Mouse (Mus musculus) thymus, postnatal 4 days (tissue): ENCODE data around the gene Zfp13.
"Not testable (repeated sequence)": the region's sequence is repeated elsewhere in the genome, so short reads cannot be mapped to it uniquely, and the experiment has no call there.

ENCODE experiments used
- DNase-seq: peaks from one replicate; pipeline ENCODE4 v3.0.0; 2021

Zfp13 gene

GRCm38 (mm10) chr17:23598582-23599552 is at the start of gene Zfp13:
TSS of gene Zfp13 (minus strand) at chr17:23599487.
- peak; percentile 89 for DNase-seq

GRCm38 (mm10) chr17:23645894-23646293 is 46.6 kb upstream of the Zfp13 start:
- DNase-seq, result no peak

GRCm38 (mm10) chr17:23644613-23645495 is 45.6 kb upstream of the Zfp13 start, which contains the start of gene Mmp25:
TSS of gene Mmp25 (minus strand) at chr17:23645277.
- no peak for DNase-seq

- DNase-seq, result no peak
Observed at GRCm38 (mm10) chr17:23631241-23631640, 32.0 kb upstream of the Zfp13 start.

DNA sequence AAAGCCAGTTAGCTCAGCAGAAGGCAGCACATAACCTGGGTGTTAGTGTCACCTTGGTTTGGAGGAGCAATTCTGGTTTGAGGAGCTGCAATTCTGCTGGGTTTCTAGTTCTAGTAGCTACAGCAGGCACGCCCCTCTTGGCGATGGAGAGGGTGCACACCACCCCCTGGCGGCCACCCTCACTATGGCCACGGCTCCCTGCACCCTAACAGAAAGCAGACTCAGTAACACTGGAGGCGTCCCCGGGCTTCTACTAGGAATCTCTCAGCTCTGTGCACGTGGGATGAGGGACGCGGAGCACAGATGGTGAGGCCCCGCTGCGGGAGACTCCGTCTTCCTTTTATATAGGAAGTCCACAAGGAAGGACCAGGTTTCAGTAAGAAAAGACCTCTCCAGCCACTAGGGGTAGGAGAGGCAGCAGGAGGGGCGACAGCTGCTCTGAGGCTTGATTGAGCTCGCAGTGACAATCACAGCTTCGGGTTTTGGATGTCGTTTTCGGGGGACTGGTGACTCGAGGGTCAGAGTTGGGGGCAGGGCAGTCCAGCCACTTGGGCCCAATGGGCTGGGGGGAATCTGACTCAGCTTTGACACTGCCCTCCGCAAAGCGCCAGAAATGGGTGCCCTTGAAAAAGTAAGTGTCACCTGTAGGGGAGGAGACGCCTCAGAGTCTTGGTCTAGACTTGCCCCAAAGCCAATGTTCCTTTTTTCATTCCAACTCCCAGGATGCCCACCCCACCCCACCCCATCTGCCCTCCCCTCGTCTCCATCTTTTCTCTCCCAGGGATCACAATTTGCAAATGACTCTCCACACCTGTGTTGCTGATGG is 31.1 kb upstream of the Zfp13 start:
- DNase-seq, result peak; percentile 93

DNA sequence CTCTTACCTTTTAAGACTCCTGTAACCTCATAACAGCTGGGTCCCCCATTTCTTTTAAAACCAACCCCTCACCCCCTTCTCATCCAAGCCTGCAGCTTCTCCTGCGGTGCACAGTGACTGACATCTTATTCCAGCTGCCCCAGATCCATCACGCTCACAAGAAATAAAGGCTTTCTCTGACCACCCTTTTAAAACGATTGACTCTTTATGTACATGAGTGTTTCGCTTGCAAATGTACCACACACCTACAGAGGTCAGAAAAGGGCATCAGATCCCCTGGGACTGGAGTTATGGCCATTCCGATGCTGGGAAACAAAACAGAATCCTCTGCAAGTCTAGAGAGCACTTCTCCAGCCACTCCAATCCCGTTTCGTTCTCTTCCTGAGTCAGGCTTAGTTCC is 28.5 kb upstream of the Zfp13 start:
- DNase-seq, result no peak

GRCm38 (mm10) chr17:23620351-23620750 is 21.1 kb upstream of the Zfp13 start:
- DNase-seq, result no peak

- DNase-seq, result peak; percentile 31
Observed at GRCm38 (mm10) chr17:23617087-23617486, 17.8 kb upstream of the Zfp13 start.

DNA sequence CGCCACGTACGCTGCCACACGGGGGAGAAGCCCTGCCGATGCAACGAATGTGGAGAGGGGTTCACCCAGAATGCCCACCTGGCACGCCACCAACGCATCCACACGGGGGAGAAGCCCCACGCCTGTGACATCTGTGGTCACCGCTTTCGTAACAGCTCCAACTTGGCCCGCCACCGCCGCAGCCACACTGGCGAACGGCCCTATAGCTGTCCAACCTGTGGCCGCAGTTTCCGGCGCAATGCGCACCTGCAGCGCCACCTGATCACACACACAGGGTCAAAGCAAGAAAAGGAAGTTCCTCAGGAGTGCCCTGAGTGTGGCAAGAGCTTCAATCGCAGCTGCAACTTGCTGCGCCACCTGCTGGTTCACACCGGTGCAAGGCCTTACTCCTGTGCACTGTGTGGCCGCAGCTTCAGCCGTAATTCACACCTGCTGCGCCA is 11.1 kb upstream of the Zfp13 start:
- peak; percentile 93 for DNase-seq

GRCm38 (mm10) chr17:23609612-23610011 is 10.3 kb upstream of the Zfp13 start:
- no peak for DNase-seq

DNA sequence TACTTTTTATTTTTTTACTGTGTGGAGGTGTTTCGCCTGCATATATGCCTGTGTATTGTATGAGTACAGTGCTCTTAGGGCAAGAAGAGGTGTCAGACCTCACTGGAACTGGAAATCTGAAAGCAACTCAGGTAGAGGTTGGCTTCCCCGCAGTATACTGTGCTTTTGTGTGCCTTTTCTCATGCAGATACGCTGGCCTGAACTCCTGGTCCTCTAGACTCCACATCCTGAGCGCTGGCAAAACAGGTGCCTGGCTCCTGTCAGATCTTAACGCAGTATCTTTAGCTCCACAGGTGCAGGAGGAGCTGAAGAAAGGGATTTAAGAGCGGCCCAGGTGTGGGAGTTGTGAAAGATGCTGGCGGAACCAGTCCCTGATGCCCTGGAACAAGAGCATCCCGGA is 5.9 kb upstream of the Zfp13 start:
- no peak for DNase-seq

GRCm38 (mm10) chr17:23604394-23604793 is 5.1 kb upstream of the Zfp13 start:
- DNase-seq, result no peak

GRCm38 (mm10) chr17:23603542-23603941 is 4.3 kb upstream of the Zfp13 start:
- peak; percentile 57 for DNase-seq

DNA sequence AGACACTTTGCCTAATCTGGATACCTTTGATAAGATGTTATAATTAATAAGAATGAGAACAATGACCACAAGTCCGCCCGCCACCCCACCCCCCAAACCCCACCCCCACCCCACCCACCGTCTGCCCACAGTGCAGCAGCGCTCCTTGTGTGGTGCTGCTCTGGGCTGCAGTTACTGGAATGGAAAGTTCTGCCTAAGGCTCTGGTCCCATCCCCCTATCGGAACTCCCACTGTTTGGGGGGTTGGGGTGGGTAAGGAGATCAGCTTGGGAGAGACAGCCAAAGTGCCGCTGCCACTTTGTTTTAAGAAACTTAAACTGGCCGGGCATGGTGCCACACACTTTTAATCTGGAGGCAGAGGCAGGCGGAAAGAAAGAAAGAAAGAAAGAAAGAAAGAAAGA is 3.8 kb upstream of the Zfp13 start:
- no peak for DNase-seq

DNA sequence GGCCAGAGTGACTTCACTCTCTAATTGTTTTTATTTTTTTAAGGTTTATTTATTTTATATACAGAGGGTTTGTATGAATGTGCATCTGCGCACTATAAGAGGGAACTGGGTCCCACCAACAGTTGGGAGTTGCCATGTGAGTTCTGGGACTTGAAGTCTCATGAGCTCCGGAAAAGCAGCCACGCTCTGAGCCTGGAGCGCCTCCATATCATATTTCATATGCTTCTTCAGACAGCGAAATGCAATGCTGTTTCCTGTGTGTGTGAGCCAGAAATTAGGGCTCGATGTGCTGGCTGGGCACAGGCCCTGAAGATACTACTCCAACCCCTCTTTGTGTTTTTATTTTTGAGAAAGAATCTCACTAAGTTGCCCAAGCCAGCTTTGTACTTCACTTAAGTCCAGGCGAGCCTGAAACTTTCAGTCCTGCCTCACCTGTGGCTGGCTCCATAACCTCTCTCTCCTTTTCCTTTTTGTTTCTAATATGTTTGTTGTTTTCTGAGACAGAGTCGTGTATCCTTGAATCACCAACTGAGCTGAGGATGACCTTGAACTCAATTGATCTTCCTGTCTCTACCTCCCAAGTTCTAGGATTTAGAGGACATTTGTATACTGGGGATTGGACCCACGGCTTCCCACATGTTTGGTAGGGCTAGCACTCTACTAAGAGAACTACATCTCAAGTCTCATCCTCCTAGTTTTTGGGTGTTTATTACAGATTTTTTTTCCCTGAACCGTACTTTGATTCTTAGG is 2.7 kb upstream of the Zfp13 start:
- no peak for DNase-seq

GRCm38 (mm10) chr17:23600641-23601622 is 1.6 kb upstream of the Zfp13 start, which contains the start of gene Zscan10:
TSS of gene Zscan10 (plus strand) at chr17:23600856.
- no peak for DNase-seq

- peak; percentile 66 for DNase-seq
Observed at GRCm38 (mm10) chr17:23599605-23600063, 347 bp upstream of the Zfp13 start.

- DNase-seq, result not testable (repeated sequence)
Observed at GRCm38 (mm10) chr17:23595139-23595538, 4.1 kb downstream of the Zfp13 start.

GRCm38 (mm10) chr17:23592926-23593300 is 6.4 kb downstream of the Zfp13 start:
- DNase-seq, result no peak

GRCm38 (mm10) chr17:23592208-23592925 is 6.9 kb downstream of the Zfp13 start:
- peak; percentile 93 for DNase-seq
